Mouse (Mus musculus) liver, embryonic 15.5 days (tissue): Measurements from ENCODE around the gene Cpa5. TPM values are rescaled to one million over a fixed set of nuclear protein-coding genes. Genes with fewer than 3 reads are reported as not detected.

Source experiments
- ATAC-seq: fragments of 200-750 bp; cut with Nextera tagmentation; 2 replicates; pipeline ENCODE4 v1.8.0; 2017; ENCODE audit warnings: moderate number of reproducible peaks, mild to moderate bottlenecking, moderate library complexity; ENCODE audit not compliant: insufficient read depth
- H3K27ac ChIP-seq: fragments of 300-500 bp; sonication (generic); replicated peaks from 2 replicates; pipeline ENCODE4 v1.5.1; 2015; ENCODE audit warnings: mild to moderate bottlenecking, inconsistent platforms
- H3K27me3 ChIP-seq: fragments of 300-500 bp; sonication (generic); 2 replicates; pipeline ENCODE4 v1.6.1; 2015; ENCODE audit warnings: mild to moderate bottlenecking, inconsistent platforms
- H3K36me3 ChIP-seq: fragments of 300-500 bp; sonication (generic); replicated peaks from 2 replicates; pipeline ENCODE4 v1.6.1; 2015; ENCODE audit warnings: moderate library complexity, mild to moderate bottlenecking, inconsistent platforms
- H3K4me1 ChIP-seq: fragments of 300-500 bp; sonication (generic); replicated peaks from 2 replicates; pipeline ENCODE4 v1.6.1; 2015; ENCODE audit warnings: inconsistent platforms
- H3K4me2 ChIP-seq: fragments of 300-500 bp; sonication (generic); 2 replicates; pipeline ENCODE4 v1.6.1; 2015; ENCODE audit warnings: moderate library complexity, mild to moderate bottlenecking, inconsistent platforms
- H3K4me3 ChIP-seq: fragments of 300-500 bp; sonication (generic); replicated peaks from 2 replicates; pipeline ENCODE4 v1.5.1; 2015; ENCODE audit warnings: mild to moderate bottlenecking, inconsistent platforms
- H3K9ac ChIP-seq: fragments of 300-500 bp; sonication (generic); 2 replicates; pipeline ENCODE4 v1.6.1; 2015; ENCODE audit warnings: moderate library complexity, mild to moderate bottlenecking, inconsistent platforms
- H3K9me3 ChIP-seq: fragments of 300-500 bp; sonication (generic); replicated peaks from 2 replicates; pipeline ENCODE4 v1.6.1; 2016; ENCODE audit warnings: inconsistent platforms
- WGBS: fragments of 180-500 bp; shearing (Covaris S2); methylation state at CpG from one replicate; pipeline ENCODE4 v1.1.7; 2015; ENCODE audit warnings: mixed read lengths; ENCODE audit not compliant: insufficient replicate concordance; 5-methylcytosine and 5-hydroxymethylcytosine counted together
- polyA plus RNA-seq: library from polyadenylated mRNA; unstranded; fragments of >200 nt; fragmentation: Nextera tagmentation; extraction: Ambion mirVana; gene quantifications from 2 replicates; pipeline ENCODE4 v1.2.1, GENCODE M21; 2015

Gene Cpa5
- polyA plus RNA-seq, 1 experiment from 2014 or later: 0.09 TPM

- H3K4me2 ChIP-seq: no peak overlapping the region
- H3K9me3 ChIP-seq: no peaks in the 10 kb centered on the region
- no peak overlapping the region for H3K27ac ChIP-seq
- WGBS: 69% methylated on average over 5 of the region's 5 CpGs
- no peaks in the 10 kb centered on the region for H3K4me1 ChIP-seq
- H3K27me3 ChIP-seq: no peaks in the 10 kb centered on the region
- ATAC-seq: no peak
- H3K36me3 ChIP-seq: no peaks in the 10 kb centered on the region
- no peak overlapping the region for H3K9ac ChIP-seq
- no peak overlapping the region for H3K4me3 ChIP-seq
Measured at GRCm38 (mm10) chr6:30667585-30667984, 56.8 kb downstream of the Cpa5 start.

GRCm38 (mm10) chr6:30671696-30672095, 60.9 kb downstream of the Cpa5 start:
- H3K9ac ChIP-seq: no peak overlapping the region
- no peaks in the 10 kb centered on the region for H3K27me3 ChIP-seq
- H3K27ac ChIP-seq: no peak overlapping the region
- WGBS: 70% methylated on average over 5 of the region's 5 CpGs
- peaks cover 36% of the 10 kb centered on the region for H3K4me1 ChIP-seq
- no peaks in the 10 kb centered on the region for H3K9me3 ChIP-seq
- no peak overlapping the region for H3K4me3 ChIP-seq
- H3K36me3 ChIP-seq: no peaks in the 10 kb centered on the region
- no peak overlapping the region for H3K4me2 ChIP-seq
- ATAC-seq: no peak

- Histone ChIP-seq H3K4me2 (peak overlapping the region; percentile 44), H3K27ac (no peak overlapping the region), H3K4me3 (no peak overlapping the region; the same call in 1 of the 2 replicates), H3K27me3 (no peaks in the 10 kb centered on the region), H3K9me3 (no peaks in the 10 kb centered on the region), H3K36me3 (no peaks in the 10 kb centered on the region), H3K9ac (no peak overlapping the region), H3K4me1 (peaks cover 38% of the 10 kb centered on the region)
- WGBS: 21% methylated on average over 14 of the region's 14 CpGs
- no peak for ATAC-seq
Measured at GRCm38 (mm10) chr6:30673764-30674561, 63.2 kb downstream of the Cpa5 start.

- Histone ChIP-seq H3K4me3 (no peak overlapping the region), H3K9me3 (no peaks in the 10 kb centered on the region), H3K9ac (no peak overlapping the region), H3K4me2 (no peak overlapping the region; the same call in 1 of the 2 replicates), H3K27me3 (no peaks in the 10 kb centered on the region), H3K4me1 (peaks cover 38% of the 10 kb centered on the region), H3K27ac (peak overlapping the region; percentile 57; the same call in 1 of the 2 replicates), H3K36me3 (no peaks in the 10 kb centered on the region)
- 64% methylated on average over 9 of the region's 9 CpGs for WGBS
- ATAC-seq: no peak
Measured at GRCm38 (mm10) chr6:30674714-30675280, 64.0 kb downstream of the Cpa5 start.

- no peaks in the 10 kb centered on the region for H3K9me3 ChIP-seq
- H3K4me2 ChIP-seq: peak overlapping the region; percentile 23; the same call in 1 of the 2 replicates
- no peaks in the 10 kb centered on the region for H3K36me3 ChIP-seq
- H3K27me3 ChIP-seq: no peaks in the 10 kb centered on the region
- no peak overlapping the region for H3K4me3 ChIP-seq
- ATAC-seq: no peak
- H3K9ac ChIP-seq: no peak overlapping the region
- H3K27ac ChIP-seq: peak overlapping the region; percentile 57
- 49% methylated on average over 11 of the region's 11 CpGs for WGBS
- H3K4me1 ChIP-seq: peaks cover 38% of the 10 kb centered on the region
Measured at GRCm38 (mm10) chr6:30675281-30675771, 64.5 kb downstream of the Cpa5 start.

- no peak for ATAC-seq
Measured at GRCm38 (mm10) chr6:30676506-30676905, 65.7 kb downstream of the Cpa5 start.

GRCm38 (mm10) chr6:30677591-30677990, 66.8 kb downstream of the Cpa5 start:
- Histone ChIP-seq H3K4me2 (no peak overlapping the region), H3K27me3 (no peaks in the 10 kb centered on the region), H3K9ac (no peak overlapping the region), H3K9me3 (no peaks in the 10 kb centered on the region), H3K4me1 (peaks cover 41% of the 10 kb centered on the region), H3K27ac (no peak overlapping the region), H3K4me3 (no peak overlapping the region), H3K36me3 (no peaks in the 10 kb centered on the region)
- no peak for ATAC-seq
- WGBS: 78% methylated on average over 9 of the region's 9 CpGs

More at GRCm38 (mm10) chr6:30676506-30676905, 65.7 kb downstream of the Cpa5 start:
- Histone ChIP-seq H3K9ac (no peak overlapping the region), H3K27me3 (no peaks in the 10 kb centered on the region), H3K27ac (no peak overlapping the region), H3K9me3 (no peaks in the 10 kb centered on the region), H3K4me2 (no peak overlapping the region), H3K4me3 (no peak overlapping the region), H3K4me1 (peaks cover 38% of the 10 kb centered on the region), H3K36me3 (no peaks in the 10 kb centered on the region)
- 49% methylated on average over 6 of the region's 6 CpGs for WGBS

GRCm38 (mm10) chr6:30678482-30678881, 67.7 kb downstream of the Cpa5 start:
- H3K27ac ChIP-seq: no peak overlapping the region
- H3K9me3 ChIP-seq: no peaks in the 10 kb centered on the region
- H3K9ac ChIP-seq: no peak overlapping the region
- H3K36me3 ChIP-seq: no peaks in the 10 kb centered on the region
- WGBS: 68% methylated on average over 6 of the region's 6 CpGs
- H3K27me3 ChIP-seq: no peaks in the 10 kb centered on the region
- ATAC-seq: no peak
- H3K4me2 ChIP-seq: no peak overlapping the region
- peaks cover 40% of the 10 kb centered on the region for H3K4me1 ChIP-seq
- H3K4me3 ChIP-seq: no peak overlapping the region

- no peak overlapping the region for H3K9ac ChIP-seq
- H3K27ac ChIP-seq: no peak overlapping the region
- no peaks in the 10 kb centered on the region for H3K27me3 ChIP-seq
- H3K36me3 ChIP-seq: no peaks in the 10 kb centered on the region
- H3K4me1 ChIP-seq: peaks cover 30% of the 10 kb centered on the region
- H3K4me3 ChIP-seq: no peak overlapping the region
- no peak overlapping the region for H3K4me2 ChIP-seq
- H3K9me3 ChIP-seq: no peaks in the 10 kb centered on the region
- no peak for ATAC-seq
- WGBS: 59% methylated on average over 5 of the region's 5 CpGs
Measured at GRCm38 (mm10) chr6:30679567-30679966, 68.8 kb downstream of the Cpa5 start.

GRCm38 (mm10) chr6:30680442-30680841, 69.6 kb downstream of the Cpa5 start:
- Histone ChIP-seq H3K9me3 (no peaks in the 10 kb centered on the region), H3K36me3 (no peaks in the 10 kb centered on the region), H3K27ac (no peak overlapping the region), H3K4me3 (no peak overlapping the region), H3K27me3 (no peaks in the 10 kb centered on the region), H3K9ac (no peak overlapping the region), H3K4me1 (peaks cover 21% of the 10 kb centered on the region), H3K4me2 (no peak overlapping the region)
- no peak for ATAC-seq
- 71% methylated on average over 7 of the region's 7 CpGs for WGBS
